Mouse (Mus musculus): ENCODE data around the gene Wdr49.
"Not testable (repeated sequence)": the region's sequence is repeated elsewhere in the genome, so short reads cannot be mapped to it uniquely, and the experiment has no call there.

Wdr49 gene

GRCm38 (mm10) chr3:75301072-75301471, 180.9 kb downstream of the Wdr49 start:
- no peak for DNase-seq (ENCODE audit: low spot score in 2 of 2)

GRCm38 (mm10) chr3:75299464-75299863, 182.5 kb downstream of the Wdr49 start:
- DNase-seq (ENCODE audit: low spot score in 2 of 2), result not testable (repeated sequence)

GRCm38 (mm10) chr3:75297758-75298111, 184.2 kb downstream of the Wdr49 start:
- DNase-seq (ENCODE audit: low spot score in 2 of 2), result no peak

- DNase-seq (ENCODE audit: low spot score in 2 of 2), result no peak
Observed at GRCm38 (mm10) chr3:75297026-75297757, 184.8 kb downstream of the Wdr49 start.

GRCm38 (mm10) chr3:75293243-75293642, 188.7 kb downstream of the Wdr49 start:
- no peak for DNase-seq (ENCODE audit: low spot score in 2 of 2)

GRCm38 (mm10) chr3:75277455-75277854, 204.5 kb downstream of the Wdr49 start:
- no peak for DNase-seq (ENCODE audit: low spot score in 2 of 2)

- DNase-seq (ENCODE audit: low spot score in 2 of 2), result no peak
Observed at GRCm38 (mm10) chr3:75276522-75276921, 205.4 kb downstream of the Wdr49 start.

- no peak for DNase-seq (ENCODE audit: low spot score in 2 of 2)
Observed at GRCm38 (mm10) chr3:75275127-75275526, 206.8 kb downstream of the Wdr49 start.

GRCm38 (mm10) chr3:75269978-75270377, 212.0 kb downstream of the Wdr49 start, which contains the start of gene Serpini2:
Gene Serpini2, minus strand, starts transcription at chr3:75270078.
- no peak for DNase-seq (ENCODE audit: low spot score in 2 of 2)

- DNase-seq (ENCODE audit: low spot score in 2 of 2), result no peak
Observed at GRCm38 (mm10) chr3:75259356-75259755, 222.6 kb downstream of the Wdr49 start.
